Mouse (Mus musculus) monocyte, adult 59 days (primary cell): ENCODE measurements around the gene Iyd. TPM values are rescaled to one million over a fixed set of nuclear protein-coding genes. Genes with fewer than 3 reads are reported as not detected.

ENCODE experiments used
- total RNA-seq, 2 experiments: library from RNA; stranded (reverse); gene quantifications; one replicate each; pipeline ENCODE4 v1.2.4; 2023

Iyd gene
- total RNA-seq, result not detected

GRCm38 (mm10) chr10:3540003-3540827 is at the start of gene Iyd:
Gene Iyd, plus strand, starts transcription at chr10:3540240.

Other genes with a start within 250 kb of the Iyd start
- gene Ppp1r14c, start 174.2 kb upstream of the Iyd start, total RNA-seq, result under 1 TPM in 1 of 2 experiments, not detected in 1; 0.29 TPM
- 10 to 100 TPM; 24.0 to 27.3 TPM for gene Plekhg1, start 200.1 kb downstream of the Iyd start, total RNA-seq